ENCODE assay signal across 29 mouse cellular contexts in the genomic region with DNA sequence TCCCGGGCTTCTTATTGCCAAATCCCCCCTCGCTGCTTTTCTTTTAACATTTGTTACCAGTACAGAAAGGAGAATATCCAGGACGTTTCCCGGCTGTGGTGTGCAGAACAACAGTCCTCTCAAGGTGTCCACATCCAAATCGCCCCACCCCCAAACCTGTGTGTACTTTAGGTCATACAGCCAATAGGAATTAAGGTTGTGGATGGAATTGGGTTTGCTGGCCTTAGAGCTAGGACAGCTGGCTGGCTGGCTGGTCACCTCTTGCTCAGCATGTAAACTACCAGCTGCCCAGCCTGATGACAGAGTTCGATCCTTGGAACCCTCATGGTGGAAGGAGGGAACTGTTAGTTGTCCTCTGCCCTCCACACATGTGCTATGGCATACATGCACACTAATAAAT. TPM values are rescaled to one million over a fixed set of nuclear protein-coding genes. Genes with fewer than 3 reads are reported as not detected.
A peak's percentile ranks its signal among the peaks of the same experiment; 100 is the strongest.
DNase-seq lines count a peak whose midpoint lies in the region; ATAC-seq and TF ChIP-seq lines count a peak whose summit lies in the region.
"Had no signal": no experiment of that assay in that cellular context is flagged by ENCODE, and none has a peak within 500 bp of the region (broad histone marks: within the 10 kb centered on the region; RNA-seq: fewer than 3 reads in every experiment).

No protein-coding gene starts in this region.

- TF ChIP-seq CTCF in heart, adult 2 months (IDR thresholded peaks at IDR 0.05) = no peak
- no peak for TF ChIP-seq CTCF in liver, postnatal 0 days (IDR thresholded peaks at IDR 0.05; ENCODE audit: low read depth)

- TF ChIP-seq EP300 in heart, adult 2 months (IDR thresholded peaks at IDR 0.05; ENCODE audit: insufficient read depth, low read depth, low read length) = 0 out of 2 replicates have a peak, but pooled peaks have one; percentile 2
- TF ChIP-seq EP300 in liver, postnatal 0 days (IDR thresholded peaks at IDR 0.05; ENCODE audit: low read depth) = no peak

- no peaks in the 10 kb centered on the region; the same call in none of the 2 replicates for H3K36me3 ChIP-seq in heart, adult 2 months (ENCODE audit: control insufficient read depth, insufficient read depth, low read length)
- peaks cover 23% of the 10 kb centered on the region for H3K36me3 ChIP-seq in liver, postnatal 0 days (replicated peaks; ENCODE audit: insufficient read depth, low read length)

- no peak for DNase-seq in heart, adult 2 months
- DNase-seq in heart, postnatal 14 days = no peak
- peak; percentile 55 for DNase-seq in liver, postnatal 0 days
- DNase-seq in liver = no peak
- DNase-seq in yolk sac, embryonic 10.5 days (ENCODE audit: low spot score) = no peak
- DNase-seq: adrenal gland, adult 2 months; adrenal gland, postnatal 10 days; adrenal gland, postnatal 25 days; B cell, adult 2 months; cerebellum, adult 11 months; cerebellum, adult 18-20 months; cerebellum, adult 8-10 months; cerebellum, adult 9-11 months; cerebellum, postnatal 14 days; cerebellum, postnatal 36 days; embryo, embryonic 11 days had no signal

- no peak overlapping the region for H3K4me3 ChIP-seq in heart, adult 2 months
- no peak overlapping the region for H3K4me3 ChIP-seq in liver, postnatal 0 days (ENCODE audit: low read depth, low read length)
- H3K4me3 ChIP-seq: embryonic facial prominence, embryonic 13.5 days; embryonic facial prominence, embryonic 15.5 days; erythroblast, embryonic 14.5 days; forebrain, embryonic 10.5 days; forebrain, embryonic 12.5 days had no signal

- peaks cover 4% of the 10 kb centered on the region for H3K4me1 ChIP-seq in heart, adult 2 months (ENCODE audit: control insufficient read depth, insufficient read depth, low read length)
- peaks cover 13% of the 10 kb centered on the region for H3K4me1 ChIP-seq in liver, postnatal 0 days (ENCODE audit: insufficient read depth)

- no peak overlapping the region for H3K9ac ChIP-seq in heart, adult 2 months (ENCODE audit: low read depth, low read length)
- H3K9ac ChIP-seq in liver, postnatal 0 days (replicated peaks) = no peak overlapping the region
- H3K9ac ChIP-seq: embryonic facial prominence, embryonic 13.5 days; embryonic facial prominence, embryonic 15.5 days; forebrain, embryonic 12.5 days had no signal

- peak; percentile 57 for ATAC-seq in liver, postnatal 0 days
- ATAC-seq: CD4-positive, CD25-positive, alpha-beta regulatory T cell, adult 4 months; forebrain, embryonic 14.5 days; forebrain, embryonic 16.5 days had no signal

- no peak for TF ChIP-seq POLR2A in heart, adult 2 months (IDR thresholded peaks at IDR 0.05; ENCODE audit: insufficient read depth, low read depth, low read length)

- no peaks in the 10 kb centered on the region for H3K27me3 ChIP-seq in heart, adult 2 months (ENCODE audit: control insufficient read depth, insufficient read depth, low read length)
- H3K27me3 ChIP-seq in liver, postnatal 0 days (ENCODE audit: insufficient read depth, low read length) = no peaks in the 10 kb centered on the region
- H3K27me3 ChIP-seq: embryonic facial prominence, embryonic 13.5 days; embryonic facial prominence, embryonic 15.5 days; forebrain, embryonic 12.5 days had no signal

- H3K4me2 ChIP-seq in liver, postnatal 0 days (ENCODE audit: low read depth, low read length) = no peak overlapping the region
- H3K4me2 ChIP-seq: embryonic facial prominence, embryonic 13.5 days; embryonic facial prominence, embryonic 15.5 days; forebrain, embryonic 12.5 days had no signal

- WGBS in heart, adult 2 months = 81% methylated on average over 6 of the region's 6 CpGs
- WGBS in liver, postnatal 0 days (ENCODE audit: insufficient replicate concordance) = 71% methylated on average over 6 of the region's 6 CpGs

- intact Hi-C loops in heart, adult 2 months (cut with DNase I) = loop anchor here (10.0 kb wide), 1 partner anchor 340 kb away; no protein-coding TSS in a partner anchor
- intact Hi-C loops in heart, postnatal 14 days (cut with DNase I) = no loop called here

- no peaks in the 10 kb centered on the region for H3K9me3 ChIP-seq in liver, postnatal 0 days (ENCODE audit: low read length)
- H3K9me3 ChIP-seq: embryonic facial prominence, embryonic 13.5 days; embryonic facial prominence, embryonic 15.5 days; forebrain, embryonic 10.5 days; forebrain, embryonic 12.5 days had no signal

- peaks cover 2% of the 10 kb centered on the region; the same call in 1 of the 2 replicates for H3K79me2 ChIP-seq in heart, adult 2 months (replicated peaks; ENCODE audit: control insufficient read depth, insufficient read depth, low read length)

- no peak overlapping the region for H3K27ac ChIP-seq in heart, adult 2 months
- no peak overlapping the region for H3K27ac ChIP-seq in liver, postnatal 0 days (ENCODE audit: low read depth)
- H3K27ac ChIP-seq: embryonic facial prominence, embryonic 13.5 days; embryonic facial prominence, embryonic 15.5 days; forebrain, embryonic 10.5 days; forebrain, embryonic 12.5 days had no signal

RNA-seq across cellular contexts. Expression of a gene that starts 3.6 kb away (rescaled TPM):
- 1,000 to 10,000 TPM; 2,054 to 2,380 TPM for total RNA-seq in heart, adult 2 months (2021)
- 1,765 and 1,963 TPM in 2 replicates for polyA plus RNA-seq in heart, adult 2 months (2012; rRNA removed)
- 1,000 to 10,000 TPM; 2,156 to 2,164 TPM for total RNA-seq in heart, postnatal 14 days (2021)
- polyA plus RNA-seq in liver, postnatal 0 days (2015; fragmentation: Nextera tagmentation; extraction: Ambion mirVana) = 620 and 664 TPM in 2 replicates

RNA-seq across cellular contexts. Expression of a gene that starts 11.9 kb away (rescaled TPM):
- under 1 TPM in 1 of 2 experiments, not detected in 1; 0.39 TPM for total RNA-seq in heart, adult 2 months (2021)
- 0.80 and 1.5 TPM in 2 replicates for polyA plus RNA-seq in heart, adult 2 months (2012; rRNA removed)
- total RNA-seq in heart, postnatal 14 days (2021) = under 1 TPM; 0.67 to 0.73 TPM
- polyA plus RNA-seq in liver, postnatal 0 days (2015; fragmentation: Nextera tagmentation; extraction: Ambion mirVana) = 0.16 and 0.37 TPM in 2 replicates
- polyA plus RNA-seq: CD4-positive, CD25-positive, alpha-beta regulatory T cell, adult 4 months; embryonic facial prominence, embryonic 11.5 days; forebrain, embryonic 14.5 days; forebrain, embryonic 16.5 days had no signal

RNA-seq across cellular contexts. Expression of a gene that starts 15.1 kb away (rescaled TPM):
- total RNA-seq in heart, adult 2 months (2021) = not detected
- not detected in 2 replicates for polyA plus RNA-seq in heart, adult 2 months (2012; rRNA removed)
- total RNA-seq in heart, postnatal 14 days (2021) = not detected
- not detected in 2 replicates for polyA plus RNA-seq in liver, postnatal 0 days (2015; fragmentation: Nextera tagmentation; extraction: Ambion mirVana)
- total RNA-seq: adrenal gland, adult 2 months; adrenal gland, postnatal 10 days; adrenal gland, postnatal 25 days; adrenal gland, postnatal 4 days; common myeloid progenitor, adult 5-6 weeks; ES-E14; MEL had no signal
- polyA plus RNA-seq: adrenal gland, adult 2 months; CD4-positive, CD25-positive, alpha-beta regulatory T cell, adult 4 months; erythroblast, embryonic 14.5 days; forebrain, embryonic 10.5 days; forebrain, embryonic 14.5 days had no signal

RNA-seq across cellular contexts. Expression of a gene that starts 19.4 kb away (rescaled TPM):
- total RNA-seq in heart, adult 2 months (2021) = 10 to 100 TPM; 89.8 to 98.1 TPM
- 94.8 and 122 TPM in 2 replicates for polyA plus RNA-seq in heart, adult 2 months (2012; rRNA removed)
- 100 to 1,000 TPM; 106 TPM for total RNA-seq in heart, postnatal 14 days (2021)
- polyA plus RNA-seq in liver, postnatal 0 days (2015; fragmentation: Nextera tagmentation; extraction: Ambion mirVana) = 19.3 and 21.3 TPM in 2 replicates
